Mouse (Mus musculus) frontal cortex, postnatal 10 days (tissue): ENCODE data around the gene Coro2b.

Source experiments
- DNase-seq, 2 experiments: peaks; one replicate each; pipeline ENCODE4 v3.0.0; 2022; ENCODE audit warnings: low spot score in 2 of 2, mixed read lengths in 1 of 2

Coro2b gene

GRCm38 (mm10) chr9:62393531-62393930, 143.3 kb downstream of the Coro2b start:
- DNase-seq: no peak

DNA sequence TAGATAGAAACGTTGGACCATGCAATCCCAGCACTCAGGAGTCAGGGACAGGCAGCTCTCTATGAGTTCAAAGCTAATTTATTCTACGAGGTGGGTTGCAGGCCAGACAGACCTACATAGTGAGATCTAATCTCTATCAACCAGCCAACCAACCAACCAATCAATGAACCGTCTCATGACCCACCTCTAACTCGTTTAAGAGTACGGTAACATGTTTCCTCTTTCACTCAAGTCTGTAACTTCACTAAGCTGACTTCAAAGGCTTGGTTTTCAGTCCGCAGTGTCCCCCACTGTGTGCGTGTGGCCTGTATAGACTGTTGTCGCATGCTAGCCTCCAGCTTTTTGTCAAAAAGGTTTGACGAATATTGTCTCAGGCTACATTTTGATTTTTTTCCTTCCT, 147.1 kb downstream of the Coro2b start:
- DNase-seq: no peak

DNA sequence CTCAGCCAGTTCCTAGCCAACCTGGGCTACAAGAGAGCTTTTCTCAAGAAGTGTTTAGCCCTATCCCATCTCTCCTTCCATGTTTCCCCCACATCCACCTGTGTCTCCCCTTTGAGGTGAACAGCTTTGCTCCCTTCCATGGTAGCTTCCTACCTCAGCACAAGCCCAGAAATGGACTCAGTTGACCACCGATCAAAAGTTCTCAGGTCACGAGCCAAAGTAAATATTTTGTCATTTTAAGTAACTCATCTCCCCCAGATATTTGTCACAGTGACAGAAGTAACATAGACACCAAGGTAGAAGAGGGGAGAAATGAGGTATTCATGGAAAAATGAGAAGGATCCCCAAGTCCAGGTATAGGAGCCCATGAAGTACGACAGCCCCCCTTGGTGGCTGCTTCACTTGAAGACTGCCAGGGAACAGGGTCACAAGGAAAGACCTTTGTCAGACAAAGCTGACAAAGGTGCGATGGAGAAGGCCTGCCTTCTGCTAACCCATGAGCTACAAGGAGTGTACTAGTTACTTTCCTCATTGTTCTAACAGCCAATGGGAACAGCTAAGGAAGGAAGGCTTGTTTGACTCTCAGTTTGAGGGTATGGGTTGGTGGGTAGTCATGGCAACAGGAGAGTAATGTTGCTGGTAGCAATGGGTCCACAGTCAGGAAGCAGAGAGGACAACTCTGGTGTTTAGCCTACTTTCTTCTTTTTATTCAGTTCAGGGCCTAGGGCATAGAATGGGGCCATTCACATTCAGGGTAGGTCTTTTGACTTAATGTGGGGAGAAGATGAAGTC, 150.9 kb downstream of the Coro2b start:
- DNase-seq: no peak

- DNase-seq: no peak
Observed at GRCm38 (mm10) chr9:62385062-62385461, 151.8 kb downstream of the Coro2b start.

- DNase-seq: no peak
Observed at GRCm38 (mm10) chr9:62382519-62383084, 154.2 kb downstream of the Coro2b start.

- DNase-seq: no peak
Observed at GRCm38 (mm10) chr9:62381402-62381913, 155.4 kb downstream of the Coro2b start.

GRCm38 (mm10) chr9:62380351-62380750, 156.5 kb downstream of the Coro2b start:
- DNase-seq: no peak

DNA sequence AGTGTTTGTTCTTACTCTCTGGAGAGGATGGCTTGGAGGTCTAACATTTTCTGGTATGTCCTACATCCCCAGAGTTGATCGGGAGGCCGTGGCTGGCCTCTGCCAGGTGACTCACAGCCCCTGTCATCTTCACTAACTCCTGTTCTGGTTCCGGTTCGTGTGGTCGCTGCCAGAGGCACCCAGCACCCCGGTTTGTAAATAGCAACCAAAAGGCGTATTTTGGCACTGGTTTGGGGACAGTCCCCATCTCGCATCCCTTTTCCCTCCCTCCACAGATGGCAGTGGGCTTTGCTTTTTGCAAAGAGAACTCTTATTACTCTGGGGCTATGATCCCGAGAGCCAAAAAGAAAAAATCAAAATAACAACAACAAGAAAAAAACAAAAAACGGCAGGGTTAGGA, 158.9 kb downstream of the Coro2b start:
- DNase-seq: no peak

- DNase-seq: no peak
Observed at GRCm38 (mm10) chr9:62374276-62374675, 162.6 kb downstream of the Coro2b start.

DNA sequence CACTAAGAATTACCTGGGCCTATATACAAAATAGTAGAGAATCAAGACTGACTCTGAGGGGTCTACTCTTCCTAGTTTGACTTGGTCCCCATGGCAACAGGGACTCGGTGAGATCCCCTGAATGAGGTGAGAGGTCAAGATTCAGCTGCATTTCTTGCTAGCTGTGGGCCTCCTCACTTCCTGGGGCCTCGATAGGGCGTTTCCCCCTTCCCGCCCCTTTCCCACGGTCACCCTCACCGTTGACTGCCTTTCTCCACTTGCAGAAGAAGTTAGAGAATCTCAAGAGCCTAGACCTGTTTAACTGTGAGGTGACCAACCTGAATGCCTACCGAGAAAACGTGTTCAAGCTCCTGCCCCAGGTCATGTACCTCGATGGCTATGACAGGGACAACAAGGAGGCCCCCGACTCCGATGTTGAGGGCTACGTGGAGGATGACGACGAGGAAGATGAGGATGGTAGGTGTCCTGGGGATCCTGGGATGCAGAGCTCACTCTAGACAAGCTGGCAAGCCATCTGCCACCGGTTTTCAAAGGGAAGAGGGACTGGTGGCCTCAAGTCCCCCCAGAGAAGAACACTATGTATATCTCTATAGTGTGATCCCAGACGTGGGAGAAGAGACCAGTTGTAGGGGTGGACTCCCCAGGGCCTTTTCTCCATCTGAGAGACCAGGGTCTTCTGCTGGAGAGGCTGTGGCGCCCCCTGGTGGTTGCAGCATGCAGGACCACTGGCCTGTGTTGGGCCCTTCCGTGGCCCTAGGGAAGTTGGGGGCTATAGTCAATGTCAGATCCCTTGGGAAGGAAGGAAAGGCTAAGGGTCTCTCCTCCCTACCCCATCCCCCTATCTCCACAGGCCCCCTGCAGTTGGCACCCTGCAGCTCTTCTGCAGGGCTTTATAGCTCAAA, 163.4 kb downstream of the Coro2b start:
- DNase-seq: peak in 1 of 2 experiments; percentile 52

DNA sequence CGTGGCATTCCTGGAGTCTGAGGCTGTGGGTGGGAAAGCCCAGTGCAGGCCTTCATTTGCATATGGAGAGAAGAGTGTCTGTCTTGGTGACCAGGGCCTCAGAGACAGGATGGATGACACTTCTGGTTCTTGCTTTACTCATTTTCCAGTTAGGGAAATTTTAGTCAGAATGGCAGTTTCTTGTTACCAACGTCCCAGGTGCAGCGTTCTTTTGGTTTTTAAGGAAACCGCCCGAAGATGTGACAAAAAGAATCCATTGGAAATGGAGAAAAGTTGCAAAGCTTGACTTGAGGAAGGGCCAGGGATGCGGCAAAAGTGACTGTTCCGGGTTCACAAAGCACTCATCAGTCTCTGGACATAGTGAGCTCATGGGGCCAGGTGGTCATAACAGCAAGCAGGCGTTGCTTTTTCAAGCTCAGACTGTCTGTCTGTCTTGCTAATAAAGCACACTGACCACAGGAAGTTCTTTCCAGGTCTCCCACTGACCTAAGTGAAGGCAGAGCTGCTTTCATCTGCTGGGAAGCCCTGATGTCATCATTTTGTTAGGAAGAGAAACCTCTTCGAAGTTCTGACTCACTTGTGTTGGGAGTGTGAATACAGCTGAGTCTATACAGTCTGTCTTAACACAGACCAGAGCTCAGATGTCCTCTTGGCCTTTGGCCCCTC, 164.2 kb downstream of the Coro2b start:
- DNase-seq: no peak

DNA sequence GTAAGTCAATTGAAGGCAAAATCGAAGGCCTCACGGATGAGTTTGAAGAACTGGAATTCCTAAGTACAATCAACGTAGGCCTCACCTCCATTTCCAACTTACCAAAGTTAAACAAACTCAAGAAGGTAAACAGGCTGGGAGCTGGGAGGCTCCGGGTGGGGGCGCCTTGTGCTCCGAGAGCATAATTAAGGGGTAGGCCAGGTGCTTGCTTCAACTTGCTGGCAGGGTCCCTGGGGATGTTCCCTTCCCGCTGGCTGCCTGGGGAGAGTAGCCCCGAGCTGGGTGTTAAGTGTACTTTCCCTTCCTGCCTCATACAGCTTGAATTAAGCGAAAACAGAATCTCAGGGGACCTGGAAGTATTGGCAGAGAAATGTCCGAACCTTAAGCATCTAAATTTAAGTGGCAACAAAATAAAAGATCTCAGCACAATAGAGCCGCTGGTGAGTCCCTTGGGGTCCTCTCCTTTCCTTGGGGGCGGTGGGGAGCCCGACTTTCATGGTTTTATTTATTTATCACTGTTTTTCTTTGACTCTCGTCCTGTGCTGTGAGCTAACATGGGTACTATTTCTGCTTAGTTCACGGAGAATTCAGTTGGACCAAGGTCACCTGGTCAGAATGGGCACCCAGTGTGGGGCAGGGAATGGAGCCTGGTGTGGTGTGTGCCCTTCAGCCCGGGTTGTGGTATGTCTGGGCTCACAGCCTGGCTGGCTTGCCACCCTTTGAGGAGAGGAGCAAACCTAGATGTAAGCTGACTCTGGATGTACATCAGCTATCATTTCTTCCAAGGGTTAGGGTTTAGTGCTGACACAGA, 164.9 kb downstream of the Coro2b start:
- DNase-seq: no peak

- no peak for DNase-seq
Observed at GRCm38 (mm10) chr9:62370648-62371280, 166.1 kb downstream of the Coro2b start.

GRCm38 (mm10) chr9:62370186-62370585, 166.7 kb downstream of the Coro2b start:
- no peak for DNase-seq
